16 mouse cellular contexts compared by ENCODE assay signal in genomic region chr15:11121721-11122120, GRCm38 (mm10).
"Had no signal": no experiment of that assay in that cellular context is flagged by ENCODE, and none has a peak within 500 bp of the region (broad histone marks: within the 10 kb centered on the region; RNA-seq: fewer than 3 reads in every experiment).

No protein-coding gene starts in this region.

- H3K27ac ChIP-seq: left cerebral cortex, adult 2 months; liver, embryonic 15.5 days; midbrain, embryonic 13.5 days; stomach, embryonic 15.5 days had no signal

- H3K4me1 ChIP-seq: liver, embryonic 15.5 days; midbrain, embryonic 13.5 days; stomach, embryonic 15.5 days had no signal

- H3K4me2 ChIP-seq: liver, embryonic 11.5 days; liver, embryonic 15.5 days; midbrain, embryonic 13.5 days; stomach, embryonic 15.5 days had no signal

- DNase-seq: kidney, adult 8-10 months; kidney, postnatal 25 days; left cerebral cortex, postnatal 4 days; lung, adult 2 months; lung, postnatal 36 days; retina, postnatal 1 day; right cerebral cortex, postnatal 4 days; spleen, adult 18-20 months; thymus, adult 2 months; thymus, postnatal 25 days had no signal

- H3K36me3 ChIP-seq: liver, embryonic 15.5 days; midbrain, embryonic 13.5 days; stomach, embryonic 15.5 days had no signal

- H3K4me3 ChIP-seq: left cerebral cortex, adult 2 months; liver, embryonic 15.5 days; midbrain, embryonic 13.5 days; stomach, embryonic 15.5 days had no signal

- H3K9me3 ChIP-seq: liver, embryonic 15.5 days; midbrain, embryonic 13.5 days; stomach, embryonic 15.5 days had no signal

- H3K9ac ChIP-seq: liver, embryonic 15.5 days; midbrain, embryonic 13.5 days; stomach, embryonic 15.5 days had no signal

- ATAC-seq: lung, postnatal 0 days; midbrain, embryonic 13.5 days had no signal

- H3K27me3 ChIP-seq: liver, embryonic 15.5 days; midbrain, embryonic 13.5 days; stomach, embryonic 15.5 days had no signal
